Mouse (Mus musculus): ENCODE measurements around the gene H2-Oa. TPM values are rescaled to one million over a fixed set of nuclear protein-coding genes. Genes with fewer than 3 reads are reported as not detected.

The H2-Oa gene
- total RNA-seq, 2 experiments from 2014 or later, result not detected

GRCm38 (mm10) chr17:34099531-34099930 is 7.4 kb downstream of the H2-Oa start:
- intact Hi-C loops (cut with DNase I), result no loop called here
- no peak for DNase-seq

- no peak for DNase-seq
- intact Hi-C loops (cut with DNase I), result loop anchor here (1.0 to 5.0 kb wide), 3 partner anchors 34 to 136 kb away; partner anchors contain the start of gene H2-Ob
These were observed 9.0 kb downstream of the H2-Oa start for GRCm38 (mm10) chr17:34101185-34101584.

GRCm38 (mm10) chr17:34101604-34102032 is 9.5 kb downstream of the H2-Oa start:
- peak; percentile 92 to 97 for DNase-seq
- intact Hi-C loops (cut with DNase I), result loop anchor here (1.0 to 5.0 kb wide), 3 partner anchors 34 to 136 kb away; partner anchors contain the start of gene H2-Ob

- intact Hi-C loops (cut with DNase I), result loop anchor here (5.0 kb wide), 1 partner anchor 134 kb away; the partner anchor contains the start of gene H2-Ob
- DNase-seq, result no peak
These were observed 10.7 kb downstream of the H2-Oa start for GRCm38 (mm10) chr17:34102831-34103230.

- intact Hi-C loops (cut with DNase I), result loop anchor here (5.0 kb wide), 2 partner anchors 42 to 132 kb away; partner anchors contain the start of gene H2-Ob
- no peak for DNase-seq
These were observed 12.7 kb downstream of the H2-Oa start for GRCm38 (mm10) chr17:34104804-34105203.

DNA sequence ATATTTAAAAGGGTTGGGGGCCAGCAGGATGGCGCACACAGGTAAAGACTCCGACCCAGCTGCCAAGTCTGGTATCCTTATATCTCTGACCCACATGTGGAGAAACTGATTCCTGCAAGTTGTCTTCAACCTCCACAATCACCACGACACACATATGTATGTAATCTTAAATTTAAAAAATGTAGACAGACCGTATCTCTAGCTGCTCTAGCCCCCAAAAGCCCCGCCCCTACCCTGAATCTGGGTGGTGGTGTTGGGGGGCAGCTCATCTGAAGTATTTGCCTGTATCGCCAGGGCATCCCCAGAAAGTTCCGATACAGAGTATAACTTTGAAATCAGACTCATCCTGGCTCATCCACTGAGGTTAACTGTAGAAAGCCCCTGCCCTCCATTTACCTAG is 14.4 kb downstream of the H2-Oa start:
- intact Hi-C loops (cut with DNase I), result loop anchor here (5.0 kb wide), 1 partner anchor 41 kb away; no protein-coding TSS in a partner anchor
- DNase-seq, result no peak

DNA sequence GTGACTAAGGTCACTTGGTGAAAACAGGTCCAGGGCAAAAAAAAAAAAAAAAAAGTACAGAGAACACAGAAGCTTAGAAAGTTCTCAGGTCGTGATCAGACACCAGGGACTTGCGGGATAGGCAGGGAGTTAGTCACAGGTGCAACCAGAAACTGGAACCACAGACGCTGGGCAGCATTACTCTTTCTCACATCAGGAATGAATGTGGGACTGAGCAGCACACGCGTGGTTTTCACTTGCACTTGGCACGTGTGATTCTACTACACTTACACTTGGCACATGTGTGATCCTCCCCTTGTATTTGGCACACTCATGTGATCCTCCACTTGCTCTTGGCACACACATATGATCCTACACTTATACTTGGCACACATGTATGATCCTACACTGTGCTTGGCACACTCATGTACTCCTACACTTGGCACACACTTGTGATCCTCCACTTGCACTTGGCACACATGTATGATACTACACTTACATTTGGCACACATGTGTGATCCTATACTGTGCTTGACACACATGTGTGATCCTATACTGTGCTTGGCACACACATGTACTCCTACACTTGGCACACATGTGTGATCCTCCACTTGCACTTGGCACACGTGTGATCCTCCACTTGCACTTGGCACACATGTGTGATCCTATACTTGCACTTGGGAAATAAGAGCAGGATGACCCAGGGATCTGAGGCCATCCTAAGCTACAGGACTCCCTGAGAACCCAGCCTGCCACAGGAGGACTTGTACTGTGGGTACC is 15.1 kb downstream of the H2-Oa start:
- intact Hi-C loops (cut with DNase I), result loop anchor here (5.0 kb wide), 1 partner anchor 40 kb away; no protein-coding TSS in a partner anchor
- DNase-seq, result no peak

GRCm38 (mm10) chr17:34108460-34108859 is 16.3 kb downstream of the H2-Oa start:
- intact Hi-C loops (cut with DNase I), result loop anchor here (5.0 kb wide), 1 partner anchor 39 kb away; no protein-coding TSS in a partner anchor
- DNase-seq, result no peak

GRCm38 (mm10) chr17:34109038-34109805 is 17.1 kb downstream of the H2-Oa start:
- no peak for DNase-seq
- intact Hi-C loops (cut with DNase I), result loop anchor here (5.0 kb wide), 1 partner anchor 38 kb away; no protein-coding TSS in a partner anchor

GRCm38 (mm10) chr17:34109806-34110195 is 17.7 kb downstream of the H2-Oa start:
- intact Hi-C loops (cut with DNase I), result loop anchor here (5.0 kb wide), 1 partner anchor 38 kb away; no protein-coding TSS in a partner anchor
- DNase-seq, result no peak

DNA sequence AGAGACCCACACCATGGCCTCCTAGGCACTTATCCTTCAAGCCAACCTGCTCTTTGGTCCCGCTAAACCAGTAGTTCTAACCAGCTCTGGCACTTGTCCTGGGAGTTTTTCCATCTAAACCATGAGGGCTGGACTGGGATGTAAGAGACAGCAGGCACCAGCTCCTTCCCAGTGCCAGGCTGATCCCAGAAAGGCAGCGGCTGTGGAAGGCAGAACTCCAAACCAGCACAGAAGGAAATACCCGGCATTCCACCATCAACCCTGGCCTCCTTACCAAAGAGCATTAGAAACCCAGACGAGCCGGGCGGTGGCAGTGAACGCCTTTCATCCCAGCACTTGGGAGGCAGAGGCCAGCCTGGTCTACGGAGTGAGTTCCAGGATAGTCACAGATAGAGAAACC is 18.2 kb downstream of the H2-Oa start:
- intact Hi-C loops (cut with DNase I), result no loop called here
- DNase-seq, result no peak

- no peak for DNase-seq
- intact Hi-C loops (cut with DNase I), result no loop called here
These were observed 22.0 kb downstream of the H2-Oa start for GRCm38 (mm10) chr17:34114114-34114513.

DNA sequence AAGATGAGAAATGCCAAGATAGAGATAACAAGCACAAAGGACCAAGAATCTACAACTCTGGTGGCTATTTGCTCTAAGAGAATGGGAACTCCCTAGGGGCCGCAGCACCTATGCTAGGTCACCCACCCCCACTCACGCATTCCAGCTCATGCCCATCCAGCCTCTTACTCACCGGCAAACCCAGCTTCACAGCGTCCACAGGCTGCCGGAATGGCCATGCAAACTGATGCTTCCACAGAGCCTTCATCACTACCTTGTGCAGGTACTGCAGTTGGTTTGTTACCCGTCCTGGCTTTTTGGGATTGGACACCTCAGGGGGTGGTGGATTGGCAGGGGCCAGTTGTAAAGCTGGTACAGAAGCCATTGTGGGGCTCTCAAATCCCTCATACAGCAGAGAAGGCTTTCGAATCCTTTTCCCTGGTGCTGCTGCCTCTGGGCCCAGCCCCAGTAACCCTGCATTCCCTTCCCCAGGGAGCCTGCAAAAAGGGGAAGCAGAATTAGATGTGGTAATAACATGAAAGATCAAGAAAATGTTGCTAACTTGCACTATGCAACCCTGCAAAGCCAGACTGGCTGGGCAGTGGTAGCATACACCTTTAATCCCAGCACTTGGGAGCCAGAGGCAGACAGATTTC is 24.7 kb downstream of the H2-Oa start:
- DNase-seq, result peak in 1 of 2 experiments; percentile 46
- intact Hi-C loops (cut with DNase I), result loop anchor here (5.0 kb wide), 1 partner anchor 85 kb away; the partner anchor contains the start of genes Rxrb and Slc39a7

DNA sequence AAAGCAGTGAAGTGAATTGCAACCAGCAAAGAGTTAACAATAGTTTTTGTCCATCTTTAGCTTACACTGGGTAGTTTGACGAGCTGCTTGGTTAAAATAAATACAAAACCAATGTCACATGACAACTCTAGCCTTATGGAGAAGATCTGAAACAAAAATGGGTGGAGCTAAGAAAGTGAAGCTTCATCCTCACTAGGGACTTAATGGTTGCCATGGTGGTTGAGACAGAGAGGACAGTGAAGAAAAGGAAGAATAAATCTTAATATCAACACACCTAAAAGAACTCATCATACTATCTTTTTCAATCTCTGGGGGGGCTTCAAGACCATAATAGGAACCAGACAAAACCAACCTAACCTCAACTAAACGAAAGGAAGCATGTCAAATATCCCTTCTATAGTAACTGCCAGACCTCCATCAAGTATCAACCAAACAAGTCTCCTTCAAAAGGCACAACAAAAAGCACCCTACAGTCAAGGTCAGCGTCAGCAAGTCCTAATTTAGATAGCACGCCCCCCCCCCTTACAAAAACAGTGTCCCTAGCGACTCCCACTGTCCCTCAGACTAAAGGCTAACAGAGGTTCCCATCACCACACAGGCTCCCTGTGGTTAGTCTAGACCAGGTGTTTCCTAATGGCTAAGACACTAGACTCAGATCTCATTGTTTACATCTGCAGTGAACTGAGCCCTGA is 25.4 kb downstream of the H2-Oa start:
- intact Hi-C loops (cut with DNase I), result loop anchor here (5.0 kb wide), 1 partner anchor 85 kb away; the partner anchor contains the start of genes Rxrb and Slc39a7
- DNase-seq, result no peak

DNA sequence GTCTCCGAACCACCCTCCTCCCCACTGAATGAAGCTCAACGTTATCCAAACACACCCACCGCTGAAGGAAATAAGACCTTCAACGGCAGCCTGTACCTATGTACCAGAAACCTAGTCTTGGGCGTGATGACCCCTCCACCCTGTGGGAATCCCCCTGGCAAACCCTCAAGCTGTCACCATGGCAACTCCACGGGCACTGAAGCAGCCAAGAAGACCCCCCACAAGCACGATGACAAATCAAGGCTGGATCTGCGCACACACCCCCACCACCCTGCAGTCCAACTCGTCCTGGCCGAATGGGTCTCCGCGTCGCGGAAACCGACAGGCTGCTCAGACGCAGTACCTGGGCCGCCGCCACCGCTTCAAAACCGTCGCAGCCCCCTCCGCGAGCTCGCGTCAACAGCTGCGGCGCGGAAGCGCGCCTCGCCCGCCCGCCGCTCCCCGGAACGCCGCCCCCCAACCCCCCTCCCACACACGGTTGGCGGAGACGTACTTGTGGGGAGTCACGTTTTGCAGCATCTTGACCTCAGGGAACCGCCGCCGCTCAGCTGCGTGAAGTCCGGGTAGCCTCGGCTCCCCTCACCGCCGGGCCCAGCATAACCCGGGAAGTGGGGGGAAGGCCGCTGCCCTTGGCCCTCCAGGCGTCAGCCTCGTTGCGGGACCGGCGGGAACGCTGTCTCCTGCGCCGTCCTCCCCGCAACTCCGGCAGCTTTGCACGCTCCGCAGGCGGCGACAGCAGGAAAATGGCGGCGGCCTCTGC is 26.2 kb downstream of the H2-Oa start:
- DNase-seq, result peak; percentile 61 to 63

GRCm38 (mm10) chr17:34118873-34119248 is 26.7 kb downstream of the H2-Oa start:
- intact Hi-C loops (cut with DNase I), result loop anchor here (5.0 kb wide), 1 partner anchor 87 kb away; the partner anchor contains the start of genes Rxrb and Slc39a7
- no peak for DNase-seq

More for the DNA sequence above, 26.2 kb downstream of the H2-Oa start:
- intact Hi-C loops (cut with DNase I), result loop anchor here (5.0 kb wide), 1 partner anchor 86 kb away; the partner anchor contains the start of genes Rxrb and Slc39a7

GRCm38 (mm10) chr17:34119249-34120179 is 27.4 kb downstream of the H2-Oa start, which contains the start of gene H2-DMa:
Gene H2-DMa (plus strand): TSS chr17:34119541.
- peak; percentile 98 to 99 for DNase-seq
- intact Hi-C loops (cut with DNase I), result loop anchor here (5.0 kb wide), 1 partner anchor 87 kb away; the partner anchor contains the start of genes Rxrb and Slc39a7
